Mouse (Mus musculus): ENCODE results near the gene Cage1. TPM values are rescaled to one million over a fixed set of nuclear protein-coding genes. Genes with fewer than 3 reads are reported as not detected.

Cage1 gene
- polyA plus RNA-seq, 1 experiment from 2014 or later = 0.94 TPM

DNA sequence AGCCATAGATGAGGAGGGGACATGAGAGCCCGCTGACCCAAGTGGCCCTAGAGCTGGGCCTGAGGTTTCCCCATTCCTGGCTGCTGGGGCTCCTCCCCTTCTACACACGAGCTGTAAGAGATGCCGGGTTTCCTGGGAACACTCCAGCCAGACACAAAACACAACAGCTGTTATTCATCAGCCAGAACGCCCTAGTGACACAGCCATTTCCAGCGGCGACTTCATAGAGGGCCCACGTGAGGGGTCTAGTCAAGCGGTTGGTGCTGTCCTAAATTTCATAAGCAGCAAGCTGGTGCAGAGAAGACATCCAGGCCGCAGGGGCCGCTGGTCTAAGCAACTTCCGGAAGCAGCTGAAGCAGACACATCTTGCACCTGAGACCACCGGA lies 69.8 kb downstream of the Cage1 start:
- no peak overlapping the region for H3K9ac ChIP-seq (ENCODE audit: low read depth, low read length)

GRCm38 (mm10) chr13:37966256-37967051 lies 70.4 kb downstream of the Cage1 start:
- H3K4me2 ChIP-seq = no peak overlapping the region
- no peaks in the 10 kb centered on the region for H3K9me3 ChIP-seq (replicated peaks; ENCODE audit: control insufficient read depth, low read length)
- peaks cover 24% of the 10 kb centered on the region for H3K4me1 ChIP-seq (ENCODE audit: control insufficient read depth, insufficient read depth, low read length)
- no peaks in the 10 kb centered on the region for H3K36me3 ChIP-seq (ENCODE audit: control insufficient read depth, insufficient read depth, low read length)
- H3K27me3 ChIP-seq (ENCODE audit: control insufficient read depth, insufficient read depth, low read length) = no peaks in the 10 kb centered on the region
- WGBS (ENCODE audit: insufficient replicate concordance) = 82% methylated on average over 15 of the region's 15 CpGs
- H3K9ac ChIP-seq (ENCODE audit: low read depth, low read length) = no peak overlapping the region
- H3K27ac ChIP-seq (ENCODE audit: low read depth, low read length) = no peak overlapping the region
- H3K4me3 ChIP-seq (ENCODE audit: low read depth, low read length) = no peak overlapping the region
- no peak for ATAC-seq (replicated peaks; ENCODE audit: insufficient number of reproducible peaks, low FRiP score, low TSS enrichment)

More for the DNA sequence above, 69.8 kb downstream of the Cage1 start:
- H3K4me2 ChIP-seq = no peak overlapping the region
- H3K27ac ChIP-seq (ENCODE audit: low read depth, low read length) = no peak overlapping the region; the same call in 1 of the 2 replicates
- no peaks in the 10 kb centered on the region for H3K27me3 ChIP-seq (ENCODE audit: control insufficient read depth, insufficient read depth, low read length)
- 44% methylated on average over 12 of the region's 12 CpGs for WGBS (ENCODE audit: insufficient replicate concordance)
- no peaks in the 10 kb centered on the region for H3K36me3 ChIP-seq (ENCODE audit: control insufficient read depth, insufficient read depth, low read length)
- H3K4me3 ChIP-seq (ENCODE audit: low read depth, low read length) = no peak overlapping the region
- peaks cover 24% of the 10 kb centered on the region for H3K4me1 ChIP-seq (ENCODE audit: control insufficient read depth, insufficient read depth, low read length)
- no peak for ATAC-seq (replicated peaks; ENCODE audit: insufficient number of reproducible peaks, low FRiP score, low TSS enrichment)
- H3K9me3 ChIP-seq (replicated peaks; ENCODE audit: control insufficient read depth, low read length) = no peaks in the 10 kb centered on the region

GRCm38 (mm10) chr13:37965126-37965914 lies 71.5 kb downstream of the Cage1 start:
- Histone ChIP-seq H3K4me2 (peak overlapping the region; percentile 31), H3K27me3 (ENCODE audit: control insufficient read depth, insufficient read depth, low read length) (no peaks in the 10 kb centered on the region), H3K9me3 (replicated peaks; ENCODE audit: control insufficient read depth, low read length) (no peaks in the 10 kb centered on the region), H3K9ac (ENCODE audit: low read depth, low read length) (no peak overlapping the region), H3K27ac (ENCODE audit: low read depth, low read length) (no peak overlapping the region), H3K36me3 (ENCODE audit: control insufficient read depth, insufficient read depth, low read length) (no peaks in the 10 kb centered on the region), H3K4me3 (ENCODE audit: low read depth, low read length) (no peak overlapping the region), H3K4me1 (ENCODE audit: control insufficient read depth, insufficient read depth, low read length) (peaks cover 24% of the 10 kb centered on the region)
- 35% methylated on average over 17 of the region's 17 CpGs for WGBS (ENCODE audit: insufficient replicate concordance)
- ATAC-seq (replicated peaks; ENCODE audit: insufficient number of reproducible peaks, low FRiP score, low TSS enrichment) = peak; percentile 76

DNA sequence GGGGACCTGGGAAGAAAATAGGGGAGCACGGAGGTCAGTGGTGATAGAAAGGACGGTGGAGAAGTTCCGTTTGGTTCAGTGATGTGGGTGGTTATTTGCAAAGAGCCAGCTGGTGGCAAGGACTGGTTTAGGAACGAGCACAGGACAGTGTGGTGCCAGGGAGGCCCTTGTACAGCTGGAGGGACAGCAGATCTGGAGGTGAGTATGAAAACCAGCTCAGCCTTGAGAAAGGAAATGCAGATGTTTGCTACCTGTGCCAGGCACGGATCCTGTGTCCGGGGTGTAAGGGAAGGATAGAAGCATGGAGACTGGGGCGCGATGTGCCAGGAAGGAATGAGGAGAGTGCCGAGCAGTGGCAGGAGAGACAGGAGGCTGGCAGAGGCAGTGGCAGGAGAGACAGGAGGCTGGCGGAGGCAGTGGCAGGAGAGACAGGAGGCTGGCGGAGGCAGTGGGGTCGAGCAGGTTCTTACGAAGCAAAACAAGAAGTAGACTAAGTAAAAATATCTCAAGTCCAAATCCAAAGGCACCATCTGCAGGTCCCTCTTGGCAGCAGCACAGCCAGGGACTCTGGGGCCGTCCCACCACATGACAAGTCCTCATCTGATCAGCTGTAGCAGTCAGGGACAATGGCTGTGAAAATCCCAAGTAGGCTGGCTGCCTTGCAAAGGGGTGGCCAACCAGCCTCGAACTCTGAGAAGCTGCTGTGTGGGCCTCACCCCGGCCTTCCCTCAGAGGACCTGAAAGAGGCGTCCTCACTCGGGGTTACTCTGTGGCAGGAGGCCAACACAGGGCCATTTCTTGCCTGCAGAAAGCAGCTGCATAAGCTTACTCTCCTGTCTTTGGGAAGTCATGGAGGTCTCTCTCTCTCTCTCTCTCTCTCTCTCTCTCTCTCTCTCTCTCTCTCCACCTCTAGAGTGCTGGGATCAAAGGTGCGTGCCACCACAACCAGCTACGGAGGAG lies 72.5 kb downstream of the Cage1 start:
- Histone ChIP-seq H3K27ac (ENCODE audit: low read depth, low read length) (no peak overlapping the region; the same call in 1 of the 2 replicates), H3K4me2 (peak overlapping the region; percentile 73), H3K9ac (ENCODE audit: low read depth, low read length) (peak overlapping the region; percentile 73), H3K9me3 (replicated peaks; ENCODE audit: control insufficient read depth, low read length) (no peaks in the 10 kb centered on the region), H3K36me3 (ENCODE audit: control insufficient read depth, insufficient read depth, low read length) (no peaks in the 10 kb centered on the region), H3K4me3 (ENCODE audit: low read depth, low read length) (peak overlapping the region; percentile 44), H3K4me1 (ENCODE audit: control insufficient read depth, insufficient read depth, low read length) (peaks cover 24% of the 10 kb centered on the region), H3K27me3 (ENCODE audit: control insufficient read depth, insufficient read depth, low read length) (no peaks in the 10 kb centered on the region)
- 45% methylated on average over 20 of the region's 20 CpGs for WGBS (ENCODE audit: insufficient replicate concordance)
- ATAC-seq (replicated peaks; ENCODE audit: insufficient number of reproducible peaks, low FRiP score, low TSS enrichment) = peak; percentile 9; the same call in 1 of the 2 replicates

- Histone ChIP-seq H3K9me3 (replicated peaks; ENCODE audit: control insufficient read depth, low read length) (no peaks in the 10 kb centered on the region), H3K9ac (ENCODE audit: low read depth, low read length) (peak overlapping the region; percentile 73), H3K36me3 (ENCODE audit: control insufficient read depth, insufficient read depth, low read length) (no peaks in the 10 kb centered on the region), H3K27me3 (ENCODE audit: control insufficient read depth, insufficient read depth, low read length) (no peaks in the 10 kb centered on the region), H3K4me2 (peak overlapping the region; percentile 73), H3K27ac (ENCODE audit: low read depth, low read length) (no peak overlapping the region), H3K4me3 (ENCODE audit: low read depth, low read length) (peak overlapping the region; percentile 44), H3K4me1 (ENCODE audit: control insufficient read depth, insufficient read depth, low read length) (peaks cover 24% of the 10 kb centered on the region)
- 2% methylated on average over 12 of the region's 12 CpGs for WGBS (ENCODE audit: insufficient replicate concordance)
- ATAC-seq (replicated peaks; ENCODE audit: insufficient number of reproducible peaks, low FRiP score, low TSS enrichment) = no peak
These were observed 73.4 kb downstream of the Cage1 start for GRCm38 (mm10) chr13:37963354-37964007.

DNA sequence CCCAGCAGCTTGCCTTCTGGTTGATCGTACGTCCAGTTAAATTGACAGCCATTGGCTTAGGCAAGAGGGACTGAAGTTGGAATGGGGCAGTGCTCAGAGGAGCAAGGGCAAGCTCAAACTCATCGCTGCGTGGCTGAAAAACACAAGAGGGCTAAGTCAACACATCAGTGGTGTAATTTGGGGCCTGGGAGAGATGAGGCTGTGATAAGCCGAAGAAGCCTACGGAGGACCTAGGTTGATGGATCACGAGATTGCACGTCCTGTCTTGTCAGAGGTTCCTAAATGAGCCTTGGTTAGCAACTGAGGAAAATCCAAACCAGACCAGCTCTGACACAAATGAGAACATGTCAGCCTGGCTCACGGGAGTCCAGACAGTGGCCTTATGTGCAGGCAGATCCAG lies 74.3 kb downstream of the Cage1 start:
- no peak overlapping the region for H3K4me2 ChIP-seq
- H3K4me1 ChIP-seq (ENCODE audit: control insufficient read depth, insufficient read depth, low read length) = peaks cover 24% of the 10 kb centered on the region
- no peak overlapping the region for H3K4me3 ChIP-seq (ENCODE audit: low read depth, low read length)
- no peaks in the 10 kb centered on the region for H3K36me3 ChIP-seq (ENCODE audit: control insufficient read depth, insufficient read depth, low read length)
- 83% methylated on average over 9 of the region's 9 CpGs for WGBS (ENCODE audit: insufficient replicate concordance)
- H3K27me3 ChIP-seq (ENCODE audit: control insufficient read depth, insufficient read depth, low read length) = no peaks in the 10 kb centered on the region
- H3K27ac ChIP-seq (ENCODE audit: low read depth, low read length) = no peak overlapping the region
- H3K9me3 ChIP-seq (replicated peaks; ENCODE audit: control insufficient read depth, low read length) = no peaks in the 10 kb centered on the region
- no peak for ATAC-seq (replicated peaks; ENCODE audit: insufficient number of reproducible peaks, low FRiP score, low TSS enrichment)
- no peak overlapping the region for H3K9ac ChIP-seq (ENCODE audit: low read depth, low read length)

DNA sequence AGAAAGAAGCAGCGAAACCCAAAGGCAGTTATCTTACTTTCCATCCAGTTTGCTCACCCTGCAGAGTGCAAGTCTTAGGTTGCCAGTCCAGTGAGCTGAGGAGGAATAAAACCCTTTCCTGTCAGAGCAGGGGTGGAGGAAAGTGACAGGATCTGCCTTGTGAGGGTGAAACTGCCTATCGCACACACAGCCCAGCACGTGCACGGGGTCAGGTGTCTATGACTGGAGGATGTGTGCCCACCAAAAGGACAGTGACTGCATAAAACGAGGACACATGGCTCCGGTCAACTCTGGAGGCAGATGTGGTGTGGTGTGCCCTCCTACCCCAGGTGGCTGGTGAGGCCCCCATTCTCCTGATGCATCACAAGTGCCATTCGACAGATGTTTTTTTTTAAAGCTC lies 76.9 kb downstream of the Cage1 start:
- Histone ChIP-seq H3K4me2 (no peak overlapping the region), H3K4me3 (ENCODE audit: low read depth, low read length) (no peak overlapping the region), H3K9me3 (replicated peaks; ENCODE audit: control insufficient read depth, low read length) (no peaks in the 10 kb centered on the region), H3K36me3 (ENCODE audit: control insufficient read depth, insufficient read depth, low read length) (no peaks in the 10 kb centered on the region), H3K27me3 (ENCODE audit: control insufficient read depth, insufficient read depth, low read length) (no peaks in the 10 kb centered on the region), H3K27ac (ENCODE audit: low read depth, low read length) (no peak overlapping the region), H3K9ac (ENCODE audit: low read depth, low read length) (no peak overlapping the region), H3K4me1 (ENCODE audit: control insufficient read depth, insufficient read depth, low read length) (peaks cover 13% of the 10 kb centered on the region)
- ATAC-seq (replicated peaks; ENCODE audit: insufficient number of reproducible peaks, low FRiP score, low TSS enrichment) = no peak
- WGBS (ENCODE audit: insufficient replicate concordance) = 82% methylated on average over 7 of the region's 7 CpGs

All from heart, embryonic 11.5 days (tissue).